Mouse (Mus musculus): ENCODE results near the gene Krtap5-3.

DNA sequence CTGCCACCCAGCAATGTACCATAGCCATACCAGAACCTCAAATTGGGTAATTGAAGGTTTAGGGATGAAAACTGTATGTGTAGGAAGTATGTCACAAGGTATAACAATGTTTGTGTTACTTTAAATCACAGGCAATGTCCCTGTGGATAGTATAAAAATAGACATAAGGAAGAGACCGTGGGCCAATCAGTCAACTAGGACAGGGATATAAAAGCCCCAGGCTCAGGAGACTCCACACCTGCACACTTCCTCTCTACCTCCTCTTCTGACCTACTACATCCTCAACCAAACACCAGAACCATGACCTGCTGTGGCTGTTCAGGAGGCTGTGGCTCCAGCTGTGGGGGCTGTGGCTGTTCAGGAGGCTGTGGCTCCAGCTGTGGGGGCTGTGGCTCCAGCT is 10.4 kb downstream of the Krtap5-3 start, which contains the start of gene Gm7579:
- TF ChIP-seq POLR2A (IDR thresholded peaks at IDR 0.05; ENCODE audit: extremely low read depth, insufficient read depth, low read length) (no peak), CTCF (IDR thresholded peaks at IDR 0.05; ENCODE audit: extremely low read depth, insufficient read depth, low read length) (no peak)
